Mouse (Mus musculus) bone marrow, adult 2 months (tissue): ENCODE results near the gene Rnf43. TPM values are rescaled to one million over a fixed set of nuclear protein-coding genes. Genes with fewer than 3 reads are reported as not detected.

Source experiments
- H3K27ac ChIP-seq: fragments of 200-500 bp; 2 replicates; pipeline ENCODE4 v1.5.1; 2012; ENCODE audit warnings: low read depth, mild to moderate bottlenecking, control low read depth, inconsistent platforms, low read length; ENCODE audit not compliant: control insufficient read depth, poor library complexity, insufficient read depth
- H3K4me1 ChIP-seq: fragments of 200-500 bp; 2 replicates; pipeline ENCODE4 v1.6.1; 2011; ENCODE audit warnings: low read length; ENCODE audit not compliant: control insufficient read depth, insufficient read depth
- H3K4me3 ChIP-seq: fragments of 200-500 bp; replicated peaks from 2 replicates; pipeline ENCODE3; 2011; ENCODE audit warnings: mild to moderate bottlenecking, low read depth, low read length, control low read depth; ENCODE audit not compliant: control insufficient read depth
- CTCF ChIP-seq: fragments of 200-500 bp; IDR thresholded peaks from 2 replicates; pipeline ENCODE4 v1.5.1; 2011; ENCODE audit warnings: low read length, control low read depth; ENCODE audit not compliant: control insufficient read depth, insufficient read depth
- POLR2A ChIP-seq: fragments of 200-500 bp; IDR thresholded peaks from 2 replicates; pipeline ENCODE4 v1.6.1; 2011; ENCODE audit warnings: low read depth, mild to moderate bottlenecking, control low read depth, low read length, borderline replicate concordance; ENCODE audit not compliant: control insufficient read depth
- WGBS: fragments of 180-500 bp; shearing (Covaris S2); methylation state at CpG from one replicate; pipeline ENCODE4 v1.1.7; 2018; 5-methylcytosine and 5-hydroxymethylcytosine counted together
- polyA plus RNA-seq: library from polyadenylated mRNA; stranded (reverse); fragments of >200 nt; gene quantifications from 2 replicates; pipeline ENCODE4 v1.2.4, GENCODE M21; 2011; ENCODE audit warnings: low replicate concordance; ENCODE audit not compliant: missing spikeins, insufficient read depth, insufficient read length

The Rnf43 gene
- polyA plus RNA-seq, 1 experiment: 3.9 TPM

DNA sequence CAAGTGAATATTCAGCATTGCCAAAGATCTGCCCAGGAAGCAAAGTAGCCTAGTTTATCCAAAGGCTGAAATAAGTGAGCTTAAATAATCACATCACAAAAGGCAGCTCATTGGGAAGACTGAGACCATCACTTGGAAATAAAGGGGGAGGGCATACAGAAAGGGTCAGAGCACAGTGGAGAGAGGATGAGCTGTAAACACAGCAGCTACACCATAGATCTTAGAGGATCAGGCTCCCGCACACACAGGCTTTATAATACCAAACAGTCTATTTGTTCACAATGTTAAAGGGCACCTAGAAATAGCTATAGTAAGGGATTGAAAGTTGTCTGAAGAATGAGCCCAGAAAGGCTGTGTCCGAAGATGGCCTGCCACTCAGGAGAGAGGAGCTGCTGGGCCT lies 23.7 kb upstream of the Rnf43 start:
- no peaks in the 10 kb centered on the region for H3K4me1 ChIP-seq
- H3K4me3 ChIP-seq: peak overlapping the region; percentile 62
- WGBS: 39% methylated on average over 2 of the region's 2 CpGs
- H3K27ac ChIP-seq: no peak overlapping the region
- no peak for TF ChIP-seq CTCF
- no peak for TF ChIP-seq POLR2A

DNA sequence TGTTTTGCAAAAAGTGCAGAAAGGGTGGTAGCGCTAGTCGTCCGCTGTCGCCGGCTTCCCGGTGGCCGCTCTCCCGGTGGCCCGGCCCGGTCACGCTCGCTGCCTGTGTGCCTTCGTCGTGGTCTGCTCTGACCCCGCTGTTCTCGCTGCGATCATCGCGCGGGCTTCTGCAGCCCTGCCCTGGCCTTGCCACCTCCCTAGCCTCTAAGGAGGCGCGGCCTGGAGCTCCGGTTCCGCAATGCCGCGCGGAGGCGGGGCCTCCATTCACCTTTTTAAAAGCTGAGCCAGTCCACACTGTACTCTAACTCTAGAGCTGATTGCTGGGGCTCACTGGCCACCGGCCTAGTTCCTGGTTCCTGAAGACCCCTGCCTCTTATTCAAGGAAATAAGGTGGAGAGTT lies 23.3 kb upstream of the Rnf43 start:
- H3K4me1 ChIP-seq: no peaks in the 10 kb centered on the region
- under 1% methylated on average over 29 of the region's 29 CpGs for WGBS
- TF ChIP-seq CTCF: no peak
- TF ChIP-seq POLR2A: peak; percentile 86; the same call in 1 of the 2 replicates

DNA sequence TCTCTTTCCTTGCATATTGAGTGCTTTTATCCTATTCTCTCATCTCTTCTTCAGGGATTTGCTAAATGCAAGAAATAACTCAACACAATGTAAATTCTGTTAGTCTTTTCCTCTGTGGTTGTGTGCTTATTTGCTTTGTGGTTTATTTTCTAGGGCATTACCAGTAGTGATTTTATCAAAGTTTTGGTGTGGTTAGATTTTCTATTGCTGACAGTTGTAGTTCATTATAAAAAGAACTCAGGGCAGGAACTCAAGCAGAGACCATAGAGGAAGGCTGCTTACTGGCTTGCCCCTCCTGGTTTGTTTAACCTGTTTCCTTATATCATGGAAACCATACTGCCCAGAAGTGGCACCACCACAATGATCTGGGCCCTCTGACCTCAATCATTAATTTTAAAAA lies 19.7 kb upstream of the Rnf43 start:
- Histone ChIP-seq H3K4me1 (no peaks in the 10 kb centered on the region), H3K27ac (no peak overlapping the region), H3K4me3 (no peak overlapping the region)
- TF ChIP-seq POLR2A (no peak), CTCF (no peak)

More for the DNA sequence above, 23.3 kb upstream of the Rnf43 start:
- H3K27ac ChIP-seq: no peak overlapping the region; the same call in 1 of the 2 replicates
- H3K4me3 ChIP-seq: peak overlapping the region; percentile 62

DNA sequence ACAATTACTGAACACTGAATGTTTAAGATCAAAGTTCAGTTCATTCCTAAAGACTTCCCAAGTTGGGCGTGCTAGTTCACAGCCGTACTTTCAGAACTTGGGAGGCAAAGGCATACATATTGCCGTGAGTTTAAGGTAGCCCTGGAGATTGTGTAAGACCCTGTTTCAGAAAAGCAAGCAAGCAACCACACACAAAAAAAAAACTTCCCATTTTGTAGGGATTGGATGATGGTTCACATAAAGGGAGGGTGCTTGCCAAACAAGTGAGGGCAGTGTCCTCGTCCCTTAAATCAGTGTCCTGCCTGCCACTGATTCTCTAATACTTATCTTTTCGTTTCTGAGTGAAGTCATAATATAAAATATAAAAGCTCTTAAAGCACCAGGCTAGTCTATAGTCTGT lies 7.8 kb upstream of the Rnf43 start:
- no peak overlapping the region for H3K4me3 ChIP-seq
- WGBS: 29% methylated on average over 5 of the region's 5 CpGs
- TF ChIP-seq CTCF (no peak), POLR2A (no peak)

DNA sequence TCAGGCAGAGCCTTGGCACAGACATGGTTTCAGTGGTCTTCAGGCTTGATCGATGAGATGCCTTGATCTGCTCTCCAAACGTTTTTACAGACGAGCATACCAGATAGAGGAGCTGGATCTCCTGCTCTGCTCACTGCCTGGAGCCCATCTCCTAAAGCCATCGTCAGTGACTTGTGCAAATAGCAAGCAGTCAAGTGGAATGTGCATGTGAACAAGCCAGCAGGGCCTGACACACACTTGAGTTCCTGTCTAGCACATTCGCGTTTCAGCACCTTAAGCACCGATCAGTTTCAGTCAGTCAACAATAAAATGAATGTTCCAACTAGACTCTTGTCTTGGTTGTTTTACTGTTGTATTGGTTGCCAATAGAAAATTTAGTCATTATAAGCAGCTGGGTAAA lies 3.3 kb upstream of the Rnf43 start:
- no peak overlapping the region for H3K4me3 ChIP-seq
- H3K27ac ChIP-seq: no peak overlapping the region
- 78% methylated on average over 7 of the region's 7 CpGs for WGBS
- H3K4me1 ChIP-seq: no peaks in the 10 kb centered on the region
- no peak for TF ChIP-seq POLR2A
- no peak for TF ChIP-seq CTCF

More for the DNA sequence above, 7.8 kb upstream of the Rnf43 start:
- H3K27ac ChIP-seq: no peak overlapping the region
- no peaks in the 10 kb centered on the region for H3K4me1 ChIP-seq

DNA sequence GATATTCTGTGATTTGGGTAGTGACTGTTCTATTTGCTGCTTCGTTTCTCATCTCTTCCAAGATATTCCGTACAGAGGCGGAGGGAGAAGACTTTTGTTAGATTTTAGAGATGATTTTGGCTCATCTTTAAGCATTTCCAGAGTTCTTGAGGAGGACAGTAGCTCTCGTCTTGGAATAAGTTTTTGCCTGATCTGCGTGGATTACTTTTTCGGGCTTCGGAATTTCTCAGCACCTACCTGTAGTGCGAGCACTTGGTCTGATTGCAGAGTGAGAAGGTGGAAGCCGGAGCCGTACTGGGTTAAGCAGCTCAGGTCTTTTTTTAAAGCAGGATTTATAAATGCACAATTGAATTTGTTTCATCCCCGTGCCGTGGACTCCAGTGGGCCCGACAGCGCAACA lies 300 bp downstream of the Rnf43 start:
- 18% methylated on average over 14 of the region's 14 CpGs for WGBS
- H3K27ac ChIP-seq: no peak overlapping the region
- no peaks in the 10 kb centered on the region for H3K4me1 ChIP-seq
- no peak for TF ChIP-seq POLR2A
- TF ChIP-seq CTCF: no peak
- H3K4me3 ChIP-seq: peak overlapping the region; percentile 11

DNA sequence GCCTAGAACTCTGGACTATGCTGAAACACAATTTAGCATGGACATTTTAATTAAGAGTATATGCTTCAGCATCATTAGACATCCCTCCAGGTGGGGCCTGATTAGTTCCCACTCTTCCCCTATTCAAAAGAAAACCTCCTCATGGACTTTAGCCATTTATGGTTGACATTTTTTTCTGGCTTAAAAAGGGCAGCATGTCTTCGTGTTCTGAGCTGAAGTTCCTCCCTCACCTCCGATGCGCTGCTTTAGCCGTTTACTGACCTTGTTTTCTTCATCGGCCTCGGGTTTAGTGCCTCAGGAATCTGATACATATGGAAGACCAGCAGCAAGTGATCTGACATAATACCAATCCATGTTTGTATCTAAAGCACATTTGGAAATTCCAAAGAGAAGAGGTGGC lies 1.4 kb downstream of the Rnf43 start:
- H3K27ac ChIP-seq: no peak overlapping the region
- TF ChIP-seq CTCF (no peak), POLR2A (no peak)
- WGBS: 82% methylated on average over 6 of the region's 6 CpGs
- H3K4me1 ChIP-seq: no peaks in the 10 kb centered on the region
- H3K4me3 ChIP-seq: no peak overlapping the region

DNA sequence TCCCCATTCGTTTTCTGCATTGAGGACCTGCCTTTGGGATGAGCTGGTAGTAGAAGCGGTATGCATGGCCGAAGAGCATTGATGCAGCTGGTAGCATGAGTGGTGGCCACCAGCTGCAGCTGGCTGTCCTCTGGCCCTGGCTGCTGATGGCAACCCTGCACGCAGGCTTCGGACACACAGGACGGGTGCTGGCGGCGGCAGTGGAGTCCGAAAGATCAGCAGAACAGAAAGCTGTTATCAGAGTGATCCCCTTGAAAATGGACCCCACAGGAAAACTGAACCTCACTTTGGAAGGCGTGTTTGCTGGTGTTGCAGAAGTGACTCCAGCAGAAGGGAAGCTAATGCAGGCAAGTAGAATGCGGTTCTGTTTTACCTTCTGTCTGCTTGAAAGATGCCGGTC lies 2.0 kb downstream of the Rnf43 start:
- Histone ChIP-seq H3K4me1 (no peaks in the 10 kb centered on the region), H3K4me3 (peak overlapping the region; percentile 0), H3K27ac (no peak overlapping the region)
- TF ChIP-seq CTCF (no peak), POLR2A (no peak)
- 82% methylated on average over 12 of the region's 12 CpGs for WGBS

DNA sequence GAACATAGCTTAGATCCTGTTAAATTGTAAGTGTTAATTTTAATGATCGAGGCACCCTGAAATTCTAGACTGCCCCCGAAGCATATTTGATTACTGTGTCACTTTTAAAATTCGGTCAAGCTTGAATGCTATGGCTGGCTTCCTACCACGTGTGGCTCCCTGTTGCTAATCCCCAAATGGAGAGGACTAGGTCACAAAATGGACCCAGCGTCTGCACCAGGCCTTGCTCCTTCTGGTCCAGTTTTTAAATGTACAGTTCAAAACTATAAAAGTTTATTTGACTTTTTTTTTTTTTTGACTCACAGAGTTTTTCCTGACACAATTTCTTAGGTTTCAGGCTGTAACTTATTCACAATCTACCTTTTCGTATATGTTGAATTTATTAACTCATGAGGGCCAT lies 2.7 kb downstream of the Rnf43 start:
- Histone ChIP-seq H3K4me1 (no peaks in the 10 kb centered on the region), H3K27ac (no peak overlapping the region), H3K4me3 (no peak overlapping the region)
- TF ChIP-seq POLR2A (no peak), CTCF (no peak)
- 75% methylated on average over 6 of the region's 6 CpGs for WGBS

DNA sequence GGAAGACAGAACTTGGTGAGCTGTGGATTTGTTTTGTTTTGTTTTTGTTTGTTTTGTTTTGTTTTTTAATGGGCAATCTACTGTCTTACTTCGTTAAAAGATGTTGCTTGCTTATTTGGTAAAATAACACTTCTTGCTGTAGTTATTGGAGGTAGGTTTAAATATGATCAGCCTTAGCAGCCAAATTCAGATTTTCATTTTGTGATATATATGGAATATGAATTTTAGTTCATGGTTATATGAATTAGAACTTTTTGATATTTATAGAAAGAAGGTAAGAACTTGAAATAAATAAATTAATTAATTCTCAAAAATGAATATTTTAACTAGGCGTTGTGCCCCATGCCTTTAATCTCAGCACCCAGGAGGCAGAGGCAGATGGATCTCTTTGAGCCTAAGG lies 3.1 kb downstream of the Rnf43 start:
- WGBS: 85% methylated on average over 2 of the region's 2 CpGs
- no peak overlapping the region for H3K27ac ChIP-seq

More for the DNA sequence above, 3.1 kb downstream of the Rnf43 start:
- H3K4me1 ChIP-seq: no peaks in the 10 kb centered on the region
- no peak for TF ChIP-seq POLR2A
- no peak for TF ChIP-seq CTCF
- no peak overlapping the region for H3K4me3 ChIP-seq
